Mouse (Mus musculus) stomach, embryonic 16.5 days (tissue): ENCODE data around the gene Zfp524. TPM values are rescaled to one million over a fixed set of nuclear protein-coding genes. Genes with fewer than 3 reads are reported as not detected.
A peak's percentile ranks its signal among the peaks of the same experiment; 100 is the strongest.

ENCODE experiments used
- ATAC-seq: fragments of 200-750 bp; cut with Nextera tagmentation; 2 replicates; pipeline ENCODE4 v1.8.0; 2017; ENCODE audit warnings: moderate number of reproducible peaks, moderate TSS enrichment; ENCODE audit not compliant: insufficient read depth, low FRiP score
- H3K27ac ChIP-seq: fragments of 300-500 bp; sonication (generic); 2 replicates; pipeline ENCODE4 v1.5.1; 2014; ENCODE audit warnings: low read length
- H3K27me3 ChIP-seq: fragments of 300-500 bp; sonication (generic); 2 replicates; pipeline ENCODE4 v1.6.1; 2014; ENCODE audit warnings: low read length, control low read depth, mixed read lengths; ENCODE audit not compliant: control insufficient read depth, insufficient read depth
- H3K36me3 ChIP-seq: fragments of 300-500 bp; sonication (generic); 2 replicates; pipeline ENCODE4 v1.6.1; 2014; ENCODE audit warnings: low read length; ENCODE audit not compliant: control insufficient read depth, insufficient read depth
- H3K4me1 ChIP-seq: fragments of 300-500 bp; sonication (generic); 2 replicates; pipeline ENCODE4 v1.6.1; 2014; ENCODE audit warnings: low read length, control low read depth, mixed read lengths; ENCODE audit not compliant: control insufficient read depth, insufficient read depth
- H3K4me2 ChIP-seq: fragments of 300-500 bp; sonication (generic); 2 replicates; pipeline ENCODE4 v1.6.1; 2014; ENCODE audit warnings: low read depth, low read length, mixed read lengths
- H3K4me3 ChIP-seq: fragments of 300-500 bp; sonication (generic); replicated peaks from 2 replicates; pipeline ENCODE4 v1.5.1; 2014; ENCODE audit warnings: mild to moderate bottlenecking, low read length
- H3K9ac ChIP-seq: fragments of 300-500 bp; sonication (generic); 2 replicates; pipeline ENCODE4 v1.6.1; 2014; ENCODE audit warnings: low read length
- H3K9me3 ChIP-seq: fragments of 300-500 bp; sonication (generic); replicated peaks from 2 replicates; pipeline ENCODE4 v1.6.1; 2016; ENCODE audit warnings: low read length, control low read depth; ENCODE audit not compliant: control insufficient read depth
- whole genome bisulfite sequencing: fragments of 180-500 bp; shearing (Covaris S2); extraction: QIAGEN DNeasy Blood & Tissue Kit; methylation state at CpG from one replicate; pipeline ENCODE4 v1.1.7; 2014; 5-methylcytosine and 5-hydroxymethylcytosine counted together
- polyA plus RNA-seq: library from polyadenylated mRNA; unstranded; fragments of >200 nt; fragmentation: Nextera tagmentation; extraction: Ambion mirVana; gene quantifications from 2 replicates; pipeline ENCODE4 v1.2.1, GENCODE M21; 2015

Zfp524 gene
- 17.2 and 17.5 TPM in 2 replicates for polyA plus RNA-seq

GRCm38 (mm10) chr7:5014251-5015117 lies at the start of gene Zfp524, which contains the start of gene Fiz1:
Zfp524 (plus strand) TSS chr7:5014415.
Fiz1 (minus strand) TSS chr7:5014697.
- Histone ChIP-seq H3K4me3 (peak within 1 kb of the TSS; percentile 83), H3K4me1 (peaks cover 9% of the 10 kb centered on the region)
- under 1% methylated on average over 42 of the region's 42 CpGs for WGBS

GRCm38 (mm10) chr7:4964988-4965387 lies 49.2 kb upstream of the Zfp524 start:
- Histone ChIP-seq H3K27me3 (peaks cover 3% of the 10 kb centered on the region; the same call in 1 of the 2 replicates), H3K4me3 (no peak overlapping the region), H3K9ac (no peak overlapping the region), H3K9me3 (no peaks in the 10 kb centered on the region), H3K27ac (no peak overlapping the region), H3K4me1 (peaks cover 4% of the 10 kb centered on the region; the same call in 1 of the 2 replicates), H3K36me3 (no peaks in the 10 kb centered on the region), H3K4me2 (no peak overlapping the region)
- ATAC-seq = no peak
- 72% methylated on average over 5 of the region's 5 CpGs for WGBS

More at GRCm38 (mm10) chr7:5014251-5015117, at the start of gene Zfp524, which contains the start of gene Fiz1:
- peak within 1 kb of the TSS; percentile 63 for H3K4me2 ChIP-seq
- ATAC-seq = peak; percentile 84
- peak within 1 kb of the TSS; percentile 95 for H3K27ac ChIP-seq
- no peaks in the 10 kb centered on the region for H3K27me3 ChIP-seq
- H3K36me3 ChIP-seq = peaks cover 30% of the 10 kb centered on the region
- H3K9me3 ChIP-seq = no peaks in the 10 kb centered on the region
- H3K9ac ChIP-seq = peak within 1 kb of the TSS; percentile 89

- WGBS = 37% methylated on average over 6 of the region's 6 CpGs
- H3K9me3 ChIP-seq = no peaks in the 10 kb centered on the region
- no peaks in the 10 kb centered on the region for H3K4me1 ChIP-seq
- H3K36me3 ChIP-seq = no peaks in the 10 kb centered on the region
- no peak within 1 kb of the TSS for H3K27ac ChIP-seq
- no peak for ATAC-seq
- H3K9ac ChIP-seq = no peak within 1 kb of the TSS
- no peak within 1 kb of the TSS for H3K4me2 ChIP-seq
- H3K27me3 ChIP-seq = peaks cover 3% of the 10 kb centered on the region; the same call in 1 of the 2 replicates
- no peak within 1 kb of the TSS for H3K4me3 ChIP-seq
Measured at GRCm38 (mm10) chr7:4971068-4971467, 43.1 kb upstream of the Zfp524 start, which contains the start of gene Sbk3. Sbk3 (minus strand) TSS chr7:4971168.

GRCm38 (mm10) chr7:4971710-4972109 lies 42.5 kb upstream of the Zfp524 start:
- H3K4me3 ChIP-seq = no peak overlapping the region
- H3K4me2 ChIP-seq = no peak overlapping the region

GRCm38 (mm10) chr7:4972321-4973047 lies 41.7 kb upstream of the Zfp524 start:
- Histone ChIP-seq H3K4me1 (no peaks in the 10 kb centered on the region), H3K4me2 (no peak overlapping the region), H3K9me3 (peaks cover 5% of the 10 kb centered on the region; the same call in 1 of the 2 replicates), H3K27ac (no peak overlapping the region), H3K27me3 (no peaks in the 10 kb centered on the region), H3K4me3 (no peak overlapping the region), H3K36me3 (no peaks in the 10 kb centered on the region), H3K9ac (no peak overlapping the region)
- ATAC-seq = peak; percentile 41; the same call in 1 of the 2 replicates
- WGBS = 63% methylated on average over 18 of the region's 18 CpGs

More at GRCm38 (mm10) chr7:4971710-4972109, 42.5 kb upstream of the Zfp524 start:
- Histone ChIP-seq H3K9me3 (peaks cover under 1% of the 10 kb centered on the region; the same call in 1 of the 2 replicates), H3K27ac (no peak overlapping the region), H3K36me3 (no peaks in the 10 kb centered on the region), H3K27me3 (no peaks in the 10 kb centered on the region), H3K4me1 (no peaks in the 10 kb centered on the region), H3K9ac (no peak overlapping the region)
- ATAC-seq = no peak
- whole genome bisulfite sequencing = 25% methylated on average over 7 of the region's 7 CpGs

- Histone ChIP-seq H3K9ac (no peak overlapping the region), H3K4me2 (no peak overlapping the region), H3K4me1 (no peaks in the 10 kb centered on the region), H3K27ac (no peak overlapping the region), H3K4me3 (no peak overlapping the region), H3K9me3 (peaks cover 5% of the 10 kb centered on the region; the same call in 1 of the 2 replicates), H3K27me3 (no peaks in the 10 kb centered on the region), H3K36me3 (no peaks in the 10 kb centered on the region)
- WGBS = 39% methylated on average over 4 of the region's 4 CpGs
- ATAC-seq = no peak
Measured at GRCm38 (mm10) chr7:4975455-4975854, 38.8 kb upstream of the Zfp524 start.

GRCm38 (mm10) chr7:4976832-4977231 lies 37.4 kb upstream of the Zfp524 start:
- Histone ChIP-seq H3K9me3 (peaks cover 5% of the 10 kb centered on the region; the same call in 1 of the 2 replicates), H3K27me3 (no peaks in the 10 kb centered on the region), H3K9ac (no peak overlapping the region), H3K27ac (no peak overlapping the region), H3K4me1 (no peaks in the 10 kb centered on the region), H3K4me2 (no peak overlapping the region), H3K4me3 (no peak overlapping the region), H3K36me3 (no peaks in the 10 kb centered on the region)
- WGBS = 91% methylated on average over 7 of the region's 7 CpGs
- ATAC-seq = no peak

- no peaks in the 10 kb centered on the region for H3K27me3 ChIP-seq
- H3K9ac ChIP-seq = no peak overlapping the region
- no peak overlapping the region for H3K27ac ChIP-seq
- H3K4me1 ChIP-seq = no peaks in the 10 kb centered on the region
- peaks cover 3% of the 10 kb centered on the region for H3K36me3 ChIP-seq
- H3K9me3 ChIP-seq = no peaks in the 10 kb centered on the region; the same call in 1 of the 2 replicates
- 54% methylated on average over 2 of the region's 2 CpGs for WGBS
- H3K4me3 ChIP-seq = no peak overlapping the region
- H3K4me2 ChIP-seq = no peak overlapping the region
- no peak for ATAC-seq
Measured at GRCm38 (mm10) chr7:4988250-4988649, 26.0 kb upstream of the Zfp524 start.
